16 mouse cellular contexts compared by ENCODE assay signal in the genomic region with DNA sequence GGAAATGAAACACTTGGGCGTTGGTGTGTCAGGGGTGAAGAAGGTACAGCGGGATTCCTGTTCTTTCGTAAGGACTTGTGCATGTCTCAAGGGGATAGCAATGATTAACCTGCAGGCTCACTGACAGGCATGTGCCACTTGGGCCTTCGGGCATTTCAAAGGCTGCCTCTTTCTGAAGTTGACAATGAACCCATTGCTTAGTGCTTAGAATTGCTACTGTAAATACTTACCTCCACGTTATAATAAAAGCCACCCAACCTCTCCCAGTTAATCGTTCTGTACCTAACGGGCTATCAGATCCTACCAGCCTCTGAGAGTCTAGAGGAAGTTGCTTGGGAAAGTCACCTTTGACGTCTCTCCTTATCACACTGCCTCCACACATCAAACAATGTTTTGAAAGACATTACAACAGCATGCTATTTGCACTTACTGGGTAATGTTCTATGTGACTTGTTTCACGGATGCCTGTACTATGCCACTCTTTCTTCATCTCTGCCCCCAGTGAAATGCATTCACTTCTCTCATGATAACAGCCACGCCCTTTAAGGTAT. TPM values are rescaled to one million over a fixed set of nuclear protein-coding genes. Genes with fewer than 3 reads are reported as not detected.
DNase-seq lines count a peak whose midpoint lies in the region; ATAC-seq lines count a peak whose summit lies in the region.
"Had no signal": no experiment of that assay in that cellular context is flagged by ENCODE, and none has a peak within 500 bp of the region (broad histone marks: within the 10 kb centered on the region; RNA-seq: fewer than 3 reads in every experiment).

No protein-coding gene starts in this region.

- peaks cover 4% of the 10 kb centered on the region for H3K4me1 ChIP-seq in liver, embryonic 16.5 days (ENCODE audit: control insufficient read depth, low read depth, low read length)
- no peaks in the 10 kb centered on the region for H3K4me1 ChIP-seq in liver, embryonic 11.5 days (replicated peaks; ENCODE audit: control insufficient read depth, insufficient read depth, low read length)
- peaks cover 5% of the 10 kb centered on the region for H3K4me1 ChIP-seq in lung, embryonic 16.5 days (replicated peaks; ENCODE audit: control insufficient read depth, insufficient read depth, low read length)
- H3K4me1 ChIP-seq in stomach, embryonic 15.5 days: no peaks in the 10 kb centered on the region
- H3K4me1 ChIP-seq: limb, embryonic 12.5 days; midbrain, embryonic 12.5 days had no signal

- H3K4me2 ChIP-seq in liver, embryonic 16.5 days (ENCODE audit: low read depth, low read length): no peak overlapping the region
- no peak overlapping the region for H3K4me2 ChIP-seq in liver, embryonic 11.5 days
- no peak overlapping the region for H3K4me2 ChIP-seq in lung, embryonic 16.5 days (ENCODE audit: low read depth, low read length)
- H3K4me2 ChIP-seq in stomach, embryonic 15.5 days: no peak overlapping the region
- H3K4me2 ChIP-seq: limb, embryonic 12.5 days; midbrain, embryonic 12.5 days had no signal

- no peak for DNase-seq in liver, embryonic 11.5 days (ENCODE audit: low spot score)
- DNase-seq in frontal cortex, adult 2 months (ENCODE audit: extremely low spot score in 1 of 2, low spot score in 1 of 2): no peak
- DNase-seq in gastrocnemius, postnatal 14 days: no peak
- no peak for DNase-seq in testis, postnatal 10 days (ENCODE audit: low spot score)
- DNase-seq: adrenal gland, postnatal 36 days; heart, adult 11 months; heart, postnatal 14 days; right cerebral cortex, postnatal 4 days had no signal

- no peak overlapping the region for H3K27ac ChIP-seq in liver, embryonic 16.5 days (ENCODE audit: low read length)
- H3K27ac ChIP-seq in liver, embryonic 11.5 days (ENCODE audit: low read depth, low read length): no peak overlapping the region
- peak overlapping the region; percentile 54 for H3K27ac ChIP-seq in lung, embryonic 16.5 days (ENCODE audit: low read length)
- H3K27ac ChIP-seq in stomach, embryonic 15.5 days: no peak overlapping the region
- H3K27ac ChIP-seq: hindbrain, postnatal 0 days; limb, embryonic 12.5 days; midbrain, embryonic 12.5 days had no signal

- no peak overlapping the region for H3K4me3 ChIP-seq in liver, embryonic 16.5 days (ENCODE audit: low read depth, low read length)
- no peak overlapping the region for H3K4me3 ChIP-seq in liver, embryonic 11.5 days (ENCODE audit: low read depth, low read length)
- no peak overlapping the region for H3K4me3 ChIP-seq in lung, embryonic 16.5 days (ENCODE audit: low read length)
- H3K4me3 ChIP-seq in stomach, embryonic 15.5 days (replicated peaks): no peak overlapping the region
- H3K4me3 ChIP-seq: limb, embryonic 12.5 days; midbrain, embryonic 12.5 days had no signal

- no peaks in the 10 kb centered on the region for H3K27me3 ChIP-seq in liver, embryonic 16.5 days (ENCODE audit: control insufficient read depth, insufficient read depth, low read depth, low read length)
- no peaks in the 10 kb centered on the region for H3K27me3 ChIP-seq in liver, embryonic 11.5 days (replicated peaks; ENCODE audit: control insufficient read depth, insufficient read depth, low read length)
- no peaks in the 10 kb centered on the region for H3K27me3 ChIP-seq in lung, embryonic 16.5 days (ENCODE audit: control insufficient read depth, insufficient read depth, low read depth, low read length)
- no peaks in the 10 kb centered on the region for H3K27me3 ChIP-seq in stomach, embryonic 15.5 days (replicated peaks)
- H3K27me3 ChIP-seq: CH12.LX; limb, embryonic 12.5 days had no signal

- WGBS in liver, embryonic 16.5 days (ENCODE audit: insufficient replicate concordance): 32% methylated on average over 10 of the region's 10 CpGs
- WGBS in liver, embryonic 11.5 days: 66% methylated on average over 10 of the region's 10 CpGs
- 51% methylated on average over 10 of the region's 10 CpGs for WGBS in lung, embryonic 16.5 days
- WGBS in stomach, embryonic 15.5 days: 66% methylated on average over 10 of the region's 10 CpGs

- H3K36me3 ChIP-seq in liver, embryonic 16.5 days (ENCODE audit: control insufficient read depth, insufficient read depth): no peaks in the 10 kb centered on the region
- H3K36me3 ChIP-seq in liver, embryonic 11.5 days (ENCODE audit: control insufficient read depth, insufficient read depth, low read length): no peaks in the 10 kb centered on the region
- H3K36me3 ChIP-seq in lung, embryonic 16.5 days (ENCODE audit: control insufficient read depth, insufficient read depth, low read length): no peaks in the 10 kb centered on the region
- H3K36me3 ChIP-seq in stomach, embryonic 15.5 days: no peaks in the 10 kb centered on the region
- H3K36me3 ChIP-seq: limb, embryonic 12.5 days; midbrain, embryonic 12.5 days had no signal

- H3K9me3 ChIP-seq in liver, embryonic 16.5 days (replicated peaks; ENCODE audit: control insufficient read depth, low read length): no peaks in the 10 kb centered on the region
- H3K9me3 ChIP-seq in liver, embryonic 11.5 days (ENCODE audit: control insufficient read depth, low read length): no peaks in the 10 kb centered on the region
- H3K9me3 ChIP-seq in lung, embryonic 16.5 days (ENCODE audit: control insufficient read depth, low read length): no peaks in the 10 kb centered on the region
- H3K9me3 ChIP-seq in stomach, embryonic 15.5 days: no peaks in the 10 kb centered on the region
- H3K9me3 ChIP-seq: limb, embryonic 12.5 days; midbrain, embryonic 12.5 days had no signal

- no peak overlapping the region for H3K9ac ChIP-seq in liver, embryonic 16.5 days (ENCODE audit: low read depth, low read length)
- H3K9ac ChIP-seq in liver, embryonic 11.5 days (ENCODE audit: low read depth, low read length): no peak overlapping the region
- H3K9ac ChIP-seq in lung, embryonic 16.5 days (ENCODE audit: low read length): no peak overlapping the region
- H3K9ac ChIP-seq in stomach, embryonic 15.5 days: no peak overlapping the region
- H3K9ac ChIP-seq: limb, embryonic 12.5 days; midbrain, embryonic 12.5 days had no signal

- ATAC-seq in liver, embryonic 16.5 days (ENCODE audit: low read depth): peak; percentile 62
- ATAC-seq in liver, embryonic 11.5 days (replicated peaks; ENCODE audit: low FRiP score): no peak
- ATAC-seq in granulocyte monocyte progenitor cell, adult 5-6 weeks (replicated peaks; ENCODE audit: poor library complexity, severe bottlenecking): 0 out of 2 replicates have a peak, but pooled peaks have one; percentile 16
- peak; percentile 83 for ATAC-seq in lung, embryonic 16.5 days (ENCODE audit: low read depth)
- peak; percentile 86 for ATAC-seq in stomach, embryonic 15.5 days (ENCODE audit: insufficient read depth, low FRiP score, low read depth)
- ATAC-seq: hindbrain, postnatal 0 days had no signal

- intact Hi-C loops in gastrocnemius, postnatal 14 days (cut with DNase I; ENCODE audit: low total_unique reads): no loop called here

RNA-seq across cellular contexts. Expression of a gene that starts 12.1 kb away (rescaled TPM):
- 5.9 and 7.5 TPM in 2 replicates for polyA plus RNA-seq in liver, embryonic 16.5 days (2015; fragmentation: Nextera tagmentation; extraction: Ambion mirVana)
- polyA plus RNA-seq in liver, embryonic 11.5 days (2014; fragmentation: Nextera tagmentation; extraction: Ambion mirVana): 9.5 and 10.5 TPM in 2 replicates
- 6.8 and 9.5 TPM in 2 replicates for total RNA-seq in granulocyte monocyte progenitor cell, adult 5-6 weeks (2014; fragmentation: Nextera tagmentation)
- 4.3 and 6.5 TPM in 2 replicates for total RNA-seq in granulocyte monocyte progenitor cell, adult 5-6 weeks (2017)
- polyA plus RNA-seq in lung, embryonic 16.5 days (2015; fragmentation: Nextera tagmentation; extraction: Ambion mirVana): 58.0 and 58.2 TPM in 2 replicates
- polyA plus RNA-seq in stomach, embryonic 15.5 days (2015; fragmentation: Nextera tagmentation; extraction: Ambion mirVana): 30.8 and 32.6 TPM in 2 replicates
- polyA plus RNA-seq in frontal cortex, adult 2 months (2012; rRNA removed): 9.1 and 11.5 TPM in 2 replicates
- 10 to 100 TPM; 29.9 to 36.5 TPM for total RNA-seq in gastrocnemius, postnatal 14 days (2021)
